Mouse (Mus musculus): ENCODE results near the gene Gadl1.
A peak's percentile ranks its signal among the peaks of the same experiment; 100 is the strongest.

The Gadl1 gene

GRCm38 (mm10) chr9:115936350-115936749, 27.1 kb downstream of the Gadl1 start:
- no peak for DNase-seq (ENCODE audit: low read depth, low spot score)

DNA sequence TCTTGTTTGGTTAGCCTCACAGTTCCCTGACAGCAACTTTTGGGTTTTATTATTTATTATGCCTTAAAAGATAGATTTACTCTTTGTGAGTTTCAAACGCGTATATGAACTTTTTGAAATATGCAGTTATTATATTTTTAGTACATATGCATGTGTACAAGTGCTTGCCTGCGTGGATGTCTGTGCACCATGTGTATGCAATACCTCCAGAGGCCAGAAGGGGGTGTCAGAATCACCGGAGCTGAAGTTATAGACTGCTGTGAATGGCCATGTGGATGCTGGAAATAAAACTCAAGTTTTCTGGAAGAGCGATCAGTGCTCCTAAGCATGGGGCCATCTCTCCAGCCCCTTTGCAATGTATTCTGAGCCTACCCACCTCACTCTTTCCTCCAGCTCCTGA, 28.7 kb downstream of the Gadl1 start:
- peak; percentile 21 for DNase-seq (ENCODE audit: low read depth, low spot score)

DNA sequence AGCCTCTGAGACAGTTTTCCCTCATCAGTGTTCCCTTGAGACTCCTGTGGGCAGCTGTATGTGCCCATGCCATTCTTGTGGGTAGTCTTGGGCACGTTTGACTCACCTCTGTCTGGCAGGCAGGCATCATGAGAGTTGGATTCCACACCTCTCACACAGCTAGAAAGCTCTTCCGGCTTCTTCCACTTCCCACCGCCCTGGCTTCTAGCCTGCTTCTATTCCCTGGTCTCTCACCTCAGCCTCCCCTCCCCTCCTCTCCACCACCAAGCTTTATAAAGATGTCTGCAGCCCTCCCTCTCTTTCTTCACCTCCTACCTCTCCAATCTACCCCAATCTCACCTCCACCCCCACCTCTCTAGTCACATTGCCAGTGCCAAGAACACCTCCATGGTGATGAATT, 30.2 kb downstream of the Gadl1 start:
- DNase-seq (ENCODE audit: low read depth, low spot score): no peak

- no peak for DNase-seq (ENCODE audit: low read depth, low spot score)
Measured at GRCm38 (mm10) chr9:115941171-115941570, 31.9 kb downstream of the Gadl1 start.

- no peak for DNase-seq (ENCODE audit: low read depth, low spot score)
Measured at GRCm38 (mm10) chr9:115942486-115942885, 33.2 kb downstream of the Gadl1 start.

DNA sequence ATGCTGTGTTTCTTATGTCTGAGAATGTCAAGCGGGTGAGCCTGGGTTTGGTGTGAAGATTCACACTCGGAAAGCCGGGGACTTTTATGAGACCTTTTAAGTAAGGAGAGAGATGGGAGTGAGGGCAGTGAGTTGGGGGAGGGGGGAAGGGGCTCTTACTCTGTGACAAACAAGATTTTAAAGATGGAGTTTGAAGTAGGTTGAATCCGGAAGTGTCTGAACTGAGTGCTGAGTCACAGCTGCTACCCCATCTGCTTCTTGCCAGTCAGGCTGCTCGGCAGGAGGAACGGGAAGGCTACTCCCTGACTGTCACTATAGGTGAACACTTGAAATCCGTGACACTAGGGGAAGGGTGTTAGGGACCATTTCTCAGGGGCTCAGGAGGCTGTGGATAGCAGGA, 33.7 kb downstream of the Gadl1 start:
- DNase-seq (ENCODE audit: low read depth, low spot score): no peak

DNA sequence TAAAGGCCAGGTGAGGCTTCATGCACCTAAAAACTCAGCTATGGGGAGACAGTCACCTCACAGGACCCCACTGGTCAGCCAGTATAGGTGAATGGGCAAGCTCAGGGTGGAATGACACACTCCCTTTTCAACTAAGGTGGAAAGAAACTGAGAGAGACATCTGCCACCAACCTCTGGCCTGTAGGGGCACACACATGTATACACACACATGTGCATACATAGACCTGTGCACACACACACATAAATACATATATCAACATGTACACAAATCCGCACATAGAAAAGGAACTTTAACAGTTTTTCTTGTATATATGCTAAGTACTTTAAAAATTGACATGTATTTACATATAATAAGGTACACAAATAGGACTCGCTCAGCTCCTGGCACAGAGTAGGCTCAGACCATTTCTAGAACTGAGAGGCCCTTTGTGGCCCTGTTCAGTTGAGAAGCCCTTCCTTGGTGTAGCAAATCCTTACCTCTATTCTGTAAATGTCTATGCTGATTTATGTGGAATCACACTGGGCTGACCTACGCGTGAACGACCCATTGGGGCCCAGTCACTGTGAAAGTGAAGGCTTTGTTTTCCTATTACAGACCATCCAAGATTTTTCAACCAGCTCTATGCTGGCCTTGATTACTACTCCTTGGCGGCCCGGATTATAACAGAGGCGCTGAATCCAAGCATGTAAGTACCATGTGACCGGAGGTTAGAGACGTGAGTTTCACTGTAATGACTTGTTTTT, 34.5 kb downstream of the Gadl1 start:
- no peak for DNase-seq (ENCODE audit: low read depth, low spot score)

GRCm38 (mm10) chr9:115965056-115965455, 55.8 kb downstream of the Gadl1 start:
- no peak for DNase-seq (ENCODE audit: low read depth, low spot score)

- no peak for DNase-seq (ENCODE audit: low read depth, low spot score)
Measured at GRCm38 (mm10) chr9:115966116-115966515, 56.9 kb downstream of the Gadl1 start.

GRCm38 (mm10) chr9:115966746-115967145, 57.5 kb downstream of the Gadl1 start:
- DNase-seq (ENCODE audit: low read depth, low spot score): no peak

- no peak for DNase-seq (ENCODE audit: low read depth, low spot score)
Measured at GRCm38 (mm10) chr9:115967638-115968037, 58.4 kb downstream of the Gadl1 start.

DNA sequence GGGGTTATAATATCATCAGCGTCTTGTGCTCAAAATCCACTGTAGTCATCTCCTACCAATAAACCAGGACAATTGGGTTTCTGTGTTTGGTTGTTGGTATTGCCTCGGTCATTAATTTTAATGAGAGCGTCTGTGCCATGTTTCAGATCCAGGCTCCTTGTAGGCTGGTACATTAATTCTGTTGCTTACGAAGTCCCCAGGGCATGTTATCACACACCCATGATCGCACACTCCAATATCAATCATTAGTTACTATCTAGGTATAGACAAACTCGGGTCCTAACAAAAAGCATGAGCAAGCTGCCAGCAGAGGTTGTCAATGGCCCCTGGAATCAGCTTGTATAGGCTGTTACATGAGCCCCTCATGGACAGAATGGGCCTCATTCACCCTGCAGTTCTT, 67.6 kb downstream of the Gadl1 start:
- DNase-seq (ENCODE audit: low read depth, low spot score): no peak

DNA sequence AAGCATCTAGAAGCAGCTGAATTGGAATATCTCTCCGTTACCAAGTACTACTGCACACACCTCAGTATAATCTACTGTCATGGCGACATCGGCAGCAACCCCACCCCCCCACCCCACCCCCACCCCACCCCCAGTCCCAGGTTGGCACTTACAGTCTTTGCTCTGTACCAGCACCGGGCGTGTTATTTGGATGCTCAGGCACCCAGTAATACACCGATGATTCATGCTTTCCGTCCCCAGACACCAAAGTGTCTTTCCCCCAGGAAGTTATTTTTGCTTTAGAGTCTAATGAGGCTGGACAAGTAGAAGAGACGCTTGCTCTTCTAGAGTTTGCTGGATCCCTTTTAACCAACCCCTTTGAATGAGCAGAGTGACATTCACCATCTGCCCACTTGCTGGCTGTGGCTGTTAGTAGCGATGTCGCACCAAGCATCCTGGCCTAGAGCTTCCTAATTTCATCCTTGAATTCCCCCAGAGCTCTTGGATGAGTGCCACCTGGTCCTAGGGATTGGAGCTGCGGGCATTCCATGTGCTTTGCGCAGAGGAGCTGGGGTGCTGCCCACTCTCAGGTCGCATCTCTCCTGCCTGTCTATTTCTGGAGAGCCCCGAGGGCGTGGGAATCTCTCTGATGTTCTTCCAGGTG, 68.5 kb downstream of the Gadl1 start:
- DNase-seq (ENCODE audit: low read depth, low spot score): no peak

DNA sequence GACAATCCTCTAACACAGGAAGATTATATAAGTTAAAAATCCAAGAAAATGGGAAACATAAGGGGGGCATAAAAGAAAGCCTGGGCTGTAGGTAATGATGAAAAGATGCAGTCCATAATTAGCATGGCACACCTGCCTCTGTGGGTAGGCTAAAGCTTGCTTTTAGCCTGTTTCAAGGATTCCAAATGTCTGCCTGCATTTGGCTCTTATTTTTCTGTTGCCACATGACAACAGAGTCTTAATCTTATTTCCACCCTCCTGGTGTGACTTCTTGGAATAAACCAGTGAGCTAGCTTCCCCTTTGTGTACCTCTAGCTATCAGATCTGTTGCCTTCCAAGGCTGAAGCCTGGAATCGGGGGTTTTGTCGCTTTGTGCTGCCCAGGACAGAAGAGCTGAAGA, 69.2 kb downstream of the Gadl1 start:
- no peak for DNase-seq (ENCODE audit: low read depth, low spot score)

DNA sequence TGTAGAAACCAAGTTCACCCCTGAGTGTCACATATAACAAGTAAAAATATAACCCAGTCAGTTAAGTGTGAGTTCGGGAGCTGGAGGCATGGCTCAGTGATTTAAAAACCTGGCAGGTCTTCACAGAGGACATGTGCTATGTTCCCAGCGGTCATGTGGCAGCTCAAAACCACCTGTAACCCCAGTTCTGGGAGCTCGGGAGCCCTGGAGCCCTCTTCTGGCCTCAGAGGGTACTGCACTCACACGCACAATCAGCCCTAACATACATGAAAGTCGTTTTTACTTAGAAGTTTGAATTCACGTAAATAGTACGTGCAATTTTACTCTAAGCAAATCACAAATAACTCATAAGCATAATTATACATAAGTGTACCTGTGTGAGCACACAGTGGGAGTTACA, 81.4 kb downstream of the Gadl1 start:
- peak; percentile 41 for DNase-seq (ENCODE audit: low read depth, low spot score)

GRCm38 (mm10) chr9:115994772-115995171, 85.5 kb downstream of the Gadl1 start:
- DNase-seq (ENCODE audit: low read depth, low spot score): no peak

DNA sequence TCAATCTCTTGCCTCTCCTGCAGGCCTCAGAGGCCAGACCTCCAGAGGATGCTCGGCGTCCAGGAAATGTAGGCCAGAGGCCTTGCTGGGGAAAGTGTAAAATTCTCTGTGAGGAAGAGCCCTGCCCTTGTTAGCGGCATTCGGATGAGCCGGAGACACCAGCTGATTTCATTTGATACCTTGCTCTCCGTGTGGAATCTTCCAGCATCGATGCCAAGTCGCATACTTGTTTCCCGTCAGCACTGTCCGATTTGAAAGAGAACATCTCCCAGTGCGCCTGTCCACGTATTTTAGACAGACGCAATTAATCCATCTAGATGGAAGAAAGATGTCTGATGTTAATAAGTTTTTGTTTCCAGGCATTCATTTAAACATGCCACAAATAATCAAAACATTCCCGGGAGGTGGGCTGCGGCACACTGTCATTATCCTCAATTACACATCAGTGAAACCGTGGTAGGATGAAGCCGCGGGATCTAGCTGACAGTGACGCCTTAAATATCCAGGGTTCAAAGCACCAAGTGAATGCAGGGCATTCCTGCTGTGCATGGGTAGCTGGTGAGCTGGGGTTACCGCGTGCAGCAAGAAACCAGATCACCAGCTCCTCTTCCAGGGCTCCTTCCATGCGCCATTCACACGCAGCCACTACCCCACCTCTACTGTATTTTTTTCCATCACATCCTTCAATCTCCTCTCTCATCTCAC, 86.8 kb downstream of the Gadl1 start:
- no peak for DNase-seq (ENCODE audit: low read depth, low spot score)

- no peak for DNase-seq (ENCODE audit: low read depth, low spot score)
Measured at GRCm38 (mm10) chr9:115998383-115998782, 89.1 kb downstream of the Gadl1 start.

DNA sequence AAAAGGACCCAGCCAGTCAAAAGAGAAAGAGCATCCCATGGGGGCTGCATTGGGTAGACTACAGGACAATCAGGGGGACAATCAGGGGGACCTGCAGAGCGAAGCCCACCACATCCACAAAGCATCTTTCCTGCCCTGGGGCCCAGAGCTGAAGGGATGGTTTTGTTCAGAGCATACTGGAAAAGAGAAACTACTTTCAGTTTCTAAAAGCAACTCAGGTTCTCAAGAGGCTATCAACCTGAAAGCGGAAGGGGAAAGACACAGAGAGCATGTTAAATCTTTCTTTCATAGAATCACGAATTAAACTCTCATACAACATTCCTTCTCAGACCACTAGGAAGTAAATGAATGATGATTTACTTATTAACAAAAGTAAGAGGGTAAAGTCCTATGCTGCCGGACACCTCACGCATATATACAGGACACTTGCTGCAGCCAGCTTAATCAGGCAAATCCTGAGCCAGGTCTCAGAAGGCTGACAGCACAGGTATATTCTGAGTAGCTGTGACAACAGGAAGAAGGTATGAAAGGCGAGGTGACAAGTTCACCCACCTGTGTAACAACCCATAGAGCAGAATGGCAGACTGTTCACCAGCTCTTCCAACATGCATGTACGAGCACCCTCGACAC, 90.2 kb downstream of the Gadl1 start:
- DNase-seq (ENCODE audit: low read depth, low spot score): no peak

- DNase-seq (ENCODE audit: low read depth, low spot score): no peak
Measured at GRCm38 (mm10) chr9:116013911-116014310, 104.7 kb downstream of the Gadl1 start.

DNA sequence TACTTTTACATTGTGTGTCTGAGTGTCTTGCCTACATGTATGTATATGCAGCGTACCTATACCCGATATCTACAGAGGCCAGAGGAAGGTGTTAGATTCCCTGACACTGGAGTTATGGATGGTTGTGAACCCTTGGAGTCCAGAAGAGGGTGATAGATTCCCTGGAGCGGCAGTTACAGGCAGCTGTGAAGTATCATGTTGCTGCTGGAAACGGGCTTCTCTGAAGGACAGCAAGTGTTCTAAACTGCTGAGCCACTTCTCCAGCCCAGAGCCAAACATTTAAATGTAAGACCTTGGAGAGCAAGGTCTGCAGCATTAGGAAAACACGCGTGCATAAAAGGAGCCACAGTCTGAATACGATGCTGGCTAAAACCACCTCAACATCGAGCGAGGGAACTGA, 107.0 kb downstream of the Gadl1 start:
- no peak for DNase-seq (ENCODE audit: low read depth, low spot score)

DNA sequence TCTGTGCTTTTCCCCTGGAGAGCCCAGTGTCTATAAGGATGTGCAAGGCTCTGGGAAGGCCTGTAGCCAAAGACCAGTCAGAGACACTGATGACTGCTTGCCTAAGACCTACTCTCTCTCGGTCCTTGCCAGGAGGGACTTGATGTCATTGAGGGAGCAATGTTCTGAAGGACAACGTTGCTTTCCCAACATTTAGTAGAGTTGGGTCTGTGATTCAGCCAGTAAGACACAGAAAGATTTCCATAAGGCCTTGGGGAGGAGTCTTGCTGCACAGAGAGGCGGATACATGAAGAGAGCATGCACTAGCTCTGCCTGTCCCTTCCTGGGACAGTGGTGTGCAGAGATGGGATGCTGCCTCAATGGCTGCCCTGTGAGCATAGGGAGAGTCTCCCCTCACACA, 107.8 kb downstream of the Gadl1 start:
- no peak for DNase-seq (ENCODE audit: low read depth, low spot score)
